Mouse (Mus musculus) lung, embryonic 14.5 days (tissue): ENCODE measurements around the gene Gm21970. TPM values are rescaled to one million over a fixed set of nuclear protein-coding genes. Genes with fewer than 3 reads are reported as not detected.
A peak's percentile ranks its signal among the peaks of the same experiment; 100 is the strongest.

Experiments
- ATAC-seq: fragments of 200-750 bp; cut with Nextera tagmentation; 2 replicates; pipeline ENCODE4 v1.8.0; 2017; ENCODE audit warnings: mild to moderate bottlenecking, moderate TSS enrichment, moderate library complexity; ENCODE audit not compliant: insufficient read depth
- DNase-seq: peaks from one replicate; pipeline ENCODE4 v3.0.0-alpha.2; 2015
- H3K27ac ChIP-seq: fragments of 300-500 bp; sonication (generic); 2 replicates; pipeline ENCODE4 v1.5.1; 2014; ENCODE audit warnings: low read depth, mild to moderate bottlenecking, moderate library complexity
- H3K27me3 ChIP-seq: fragments of 300-500 bp; sonication (generic); 2 replicates; pipeline ENCODE4 v1.6.1; 2014; ENCODE audit warnings: low read length, control low read depth; ENCODE audit not compliant: insufficient read depth
- H3K36me3 ChIP-seq: fragments of 300-500 bp; sonication (generic); 2 replicates; pipeline ENCODE4 v1.6.1; 2014; ENCODE audit warnings: control low read depth; ENCODE audit not compliant: insufficient read depth
- H3K4me1 ChIP-seq: fragments of 300-500 bp; sonication (generic); 2 replicates; pipeline ENCODE4 v1.6.1; 2014; ENCODE audit warnings: antibody characterized with exemption, control low read depth; ENCODE audit not compliant: insufficient read depth
- H3K4me2 ChIP-seq: fragments of 300-500 bp; sonication (generic); 2 replicates; pipeline ENCODE4 v1.6.1; 2014; ENCODE audit warnings: mild to moderate bottlenecking
- H3K4me3 ChIP-seq: fragments of 300-500 bp; sonication (generic); 2 replicates; pipeline ENCODE4 v1.5.1; 2014; ENCODE audit warnings: low read depth, low read length
- H3K9ac ChIP-seq: fragments of 300-500 bp; sonication (generic); 2 replicates; pipeline ENCODE4 v1.6.1; 2014
- H3K9me3 ChIP-seq: fragments of 300-500 bp; sonication (generic); 2 replicates; pipeline ENCODE4 v1.6.1; 2016; ENCODE audit warnings: low read depth, low read length, control low read depth
- CTCF ChIP-seq: IDR thresholded peaks from 2 replicates; pipeline ENCODE4 v1.5.1; 2016; ENCODE audit warnings: antibody characterized with exemption, low read depth
- WGBS: fragments of 180-500 bp; shearing (Covaris S2); extraction: QIAGEN DNeasy Blood & Tissue Kit; methylation state at CpG from one replicate; pipeline ENCODE4 v1.1.7; 2014; 5-methylcytosine and 5-hydroxymethylcytosine counted together
- polyA plus RNA-seq: library from polyadenylated mRNA; unstranded; fragments of >200 nt; fragmentation: Nextera tagmentation; extraction: Ambion mirVana; gene quantifications from 2 replicates; pipeline ENCODE4 v1.2.1, GENCODE M21; 2014

Gene Gm21970
- polyA plus RNA-seq, 1 experiment from 2014 or later, result 0.47 TPM

DNA sequence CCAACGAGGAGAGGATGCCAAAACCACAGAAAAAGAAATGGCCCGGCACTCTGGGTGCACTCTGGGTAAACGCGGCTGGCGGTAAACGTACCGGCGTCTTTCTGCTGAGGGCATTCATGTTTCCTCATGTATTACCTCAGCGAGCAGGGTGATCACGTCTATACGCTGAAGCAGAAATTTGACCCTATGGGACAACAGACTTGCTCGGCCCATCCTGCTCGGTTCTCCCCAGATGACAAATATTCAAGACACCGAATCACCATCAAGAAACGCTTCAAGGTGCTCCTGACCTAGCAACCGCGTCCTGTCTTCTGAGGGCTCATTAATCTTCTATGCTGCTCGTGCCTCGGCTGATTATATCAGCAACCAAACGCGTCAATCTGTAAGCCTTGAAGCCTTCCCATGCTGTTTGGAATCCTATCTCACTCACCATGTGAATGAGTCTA is 66.8 kb downstream of the Gm21970 start:
- Histone ChIP-seq H3K4me3 (no peak overlapping the region), H3K9ac (no peak overlapping the region), H3K27me3 (no peaks in the 10 kb centered on the region), H3K36me3 (no peaks in the 10 kb centered on the region), H3K4me2 (no peak overlapping the region), H3K9me3 (no peaks in the 10 kb centered on the region), H3K27ac (no peak overlapping the region), H3K4me1 (no peaks in the 10 kb centered on the region)
- WGBS, result 55% methylated on average over 21 of the region's 21 CpGs
- DNase-seq (no peak), ATAC-seq (no peak; the same call in 1 of the 2 replicates)
- no peak for TF ChIP-seq CTCF

- TF ChIP-seq CTCF, result no peak
- DNase-seq, result no peak
- no peaks in the 10 kb centered on the region for H3K36me3 ChIP-seq
- H3K9me3 ChIP-seq, result no peaks in the 10 kb centered on the region
- 47% methylated on average over 5 of the region's 5 CpGs for WGBS
- H3K9ac ChIP-seq, result no peak overlapping the region
- no peaks in the 10 kb centered on the region for H3K4me1 ChIP-seq
- ATAC-seq, result no peak
- no peaks in the 10 kb centered on the region for H3K27me3 ChIP-seq
- no peak overlapping the region for H3K27ac ChIP-seq
- H3K4me3 ChIP-seq, result no peak overlapping the region
- no peak overlapping the region for H3K4me2 ChIP-seq
Measured at GRCm38 (mm10) chr16:91458976-91459375, 67.5 kb downstream of the Gm21970 start.

GRCm38 (mm10) chr16:91459396-91459795 is 67.9 kb downstream of the Gm21970 start:
- no peak for TF ChIP-seq CTCF
- ATAC-seq (no peak), DNase-seq (no peak)
- Histone ChIP-seq H3K4me2 (no peak overlapping the region), H3K9me3 (no peaks in the 10 kb centered on the region), H3K4me1 (no peaks in the 10 kb centered on the region), H3K36me3 (no peaks in the 10 kb centered on the region), H3K9ac (no peak overlapping the region), H3K27ac (no peak overlapping the region), H3K27me3 (no peaks in the 10 kb centered on the region), H3K4me3 (no peak overlapping the region)
- WGBS, result 82% methylated on average over 3 of the region's 3 CpGs

- Histone ChIP-seq H3K4me1 (no peaks in the 10 kb centered on the region), H3K36me3 (no peaks in the 10 kb centered on the region), H3K9me3 (no peaks in the 10 kb centered on the region), H3K4me2 (no peak overlapping the region), H3K27me3 (no peaks in the 10 kb centered on the region), H3K27ac (no peak overlapping the region), H3K9ac (no peak overlapping the region), H3K4me3 (no peak overlapping the region)
- 66% methylated on average over 11 of the region's 11 CpGs for WGBS
- ATAC-seq (no peak), DNase-seq (no peak)
- TF ChIP-seq CTCF, result peak; percentile 41
Measured at GRCm38 (mm10) chr16:91459841-91460370, 68.4 kb downstream of the Gm21970 start.

DNA sequence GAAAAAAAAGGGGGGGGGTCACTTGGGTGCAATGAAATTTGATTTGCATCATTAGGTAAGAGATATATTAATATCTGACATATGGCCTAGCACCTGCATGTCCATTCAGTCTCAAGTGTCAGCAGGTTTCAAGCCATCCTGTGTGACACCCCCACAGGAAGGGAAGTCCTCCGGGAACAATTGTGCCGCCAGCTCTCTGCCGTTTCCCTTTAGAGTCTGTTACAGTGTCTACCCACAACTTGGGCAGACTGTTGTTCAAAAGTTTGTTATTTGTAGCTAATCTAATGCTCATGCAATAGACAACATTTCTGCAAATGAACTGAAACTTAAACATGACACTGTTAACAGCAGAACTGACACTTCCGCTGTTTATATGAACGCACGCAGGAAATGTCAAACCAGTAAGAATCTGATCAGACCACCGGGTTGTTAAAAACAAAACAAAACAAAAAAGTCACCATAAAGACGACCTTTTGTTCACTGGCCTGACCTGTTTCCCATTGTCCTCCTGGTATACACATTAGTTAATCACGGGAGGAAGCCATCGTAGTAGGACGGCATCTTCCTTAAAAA is 69.6 kb downstream of the Gm21970 start:
- no peak overlapping the region for H3K4me3 ChIP-seq
- ATAC-seq (no peak), DNase-seq (peak; percentile 53)
- no peaks in the 10 kb centered on the region; the same call in 1 of the 2 replicates for H3K4me1 ChIP-seq
- no peaks in the 10 kb centered on the region for H3K27me3 ChIP-seq
- H3K4me2 ChIP-seq, result no peak overlapping the region
- WGBS, result 52% methylated on average over 11 of the region's 11 CpGs
- H3K9me3 ChIP-seq, result no peaks in the 10 kb centered on the region
- TF ChIP-seq CTCF, result no peak
- H3K27ac ChIP-seq, result no peak overlapping the region; the same call in 1 of the 2 replicates
- H3K9ac ChIP-seq, result no peak overlapping the region
- no peaks in the 10 kb centered on the region for H3K36me3 ChIP-seq

- H3K4me2 ChIP-seq, result no peak overlapping the region
- H3K9ac ChIP-seq, result no peak overlapping the region
- no peaks in the 10 kb centered on the region for H3K27me3 ChIP-seq
- H3K4me1 ChIP-seq, result no peaks in the 10 kb centered on the region; the same call in 1 of the 2 replicates
- DNase-seq (no peak), ATAC-seq (no peak)
- no peaks in the 10 kb centered on the region for H3K9me3 ChIP-seq
- no peak for TF ChIP-seq CTCF
- no peak overlapping the region for H3K4me3 ChIP-seq
- H3K36me3 ChIP-seq, result no peaks in the 10 kb centered on the region
- WGBS, result 47% methylated on average over 9 of the region's 9 CpGs
- 0 out of 2 replicates have a peak overlapping the region, but pooled peaks have one; percentile 12 for H3K27ac ChIP-seq
Measured at GRCm38 (mm10) chr16:91461773-91462181, 70.3 kb downstream of the Gm21970 start.

DNA sequence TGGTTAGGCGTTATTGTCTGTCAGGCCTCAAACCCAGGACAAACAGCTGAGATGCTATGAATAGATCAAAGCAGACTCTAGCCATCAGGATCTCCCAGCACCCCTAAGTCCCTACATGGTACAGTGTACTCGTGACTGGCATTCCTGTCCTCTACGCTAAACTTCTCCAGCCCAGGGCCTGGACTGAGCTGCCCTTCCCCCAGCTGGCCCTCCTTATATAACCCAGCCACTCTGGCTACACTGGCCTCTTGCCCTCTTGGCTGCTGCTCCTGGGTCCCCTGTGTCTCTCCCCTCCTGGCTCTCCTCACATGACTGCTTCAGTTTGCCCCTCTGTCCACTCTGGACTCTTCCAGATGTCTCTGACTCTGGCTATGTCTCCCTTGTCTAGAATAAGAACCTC is 71.1 kb downstream of the Gm21970 start:
- H3K27ac ChIP-seq, result no peak overlapping the region
- no peak for DNase-seq
- no peaks in the 10 kb centered on the region; the same call in 1 of the 2 replicates for H3K4me1 ChIP-seq
- no peaks in the 10 kb centered on the region for H3K36me3 ChIP-seq
- no peak overlapping the region for H3K4me3 ChIP-seq
- TF ChIP-seq CTCF, result no peak
- no peak overlapping the region for H3K9ac ChIP-seq
- H3K9me3 ChIP-seq, result no peaks in the 10 kb centered on the region
- no peaks in the 10 kb centered on the region for H3K27me3 ChIP-seq
- no peak overlapping the region for H3K4me2 ChIP-seq
- ATAC-seq, result no peak
- 64% methylated on average over 3 of the region's 3 CpGs for WGBS
